Mouse (Mus musculus) lung, adult 2 months (tissue): ENCODE results near the gene Actr5. TPM values are rescaled to one million over a fixed set of nuclear protein-coding genes. Genes with fewer than 3 reads are reported as not detected.

Experiments
- DNase-seq: peaks from one replicate; pipeline ENCODE4 v3.0.0; 2022
- H3K4me1 ChIP-seq: fragments of 200-500 bp; 2 replicates; pipeline ENCODE4 v1.6.1; 2011; ENCODE audit warnings: low read length; ENCODE audit not compliant: control insufficient read depth, insufficient read depth
- H3K4me3 ChIP-seq: fragments of 200-500 bp; replicated peaks from 2 replicates; pipeline ENCODE3; 2011; ENCODE audit warnings: low read depth, mild to moderate bottlenecking, control low read depth, low read length; ENCODE audit errors: extremely low read depth
- CTCF ChIP-seq: fragments of 200-500 bp; IDR thresholded peaks from 2 replicates; pipeline ENCODE4 v1.5.1; 2011; ENCODE audit warnings: mild to moderate bottlenecking, low read length, control low read depth; ENCODE audit not compliant: insufficient read depth
- POLR2A ChIP-seq: fragments of 200-500 bp; IDR thresholded peaks from 2 replicates; pipeline ENCODE4 v1.6.1; 2011; ENCODE audit warnings: low read depth, mild to moderate bottlenecking, control low read depth, low read length, borderline replicate concordance; ENCODE audit errors: extremely low read depth
- WGBS: fragments of 180-500 bp; shearing (Covaris S2); methylation state at CpG from one replicate; pipeline ENCODE4 v1.1.7; 2018; 5-methylcytosine and 5-hydroxymethylcytosine counted together
- polyA plus RNA-seq: library from polyadenylated mRNA; depleted of rRNA; stranded (reverse); fragments of >200 nt; gene quantifications from 2 replicates; pipeline ENCODE4 v1.2.3, GENCODE M21; 2012; rRNA removed

Actr5 gene
- 8.1 and 9.0 TPM in 2 replicates for polyA plus RNA-seq

- TF ChIP-seq POLR2A (peak; percentile 87), CTCF (no peak)
- peak; percentile 92 for DNase-seq
- Histone ChIP-seq H3K4me1 (peaks cover 4% of the 10 kb centered on the region; the same call in 1 of the 2 replicates), H3K4me3 (peak within 1 kb of the TSS; percentile 93)
- WGBS = under 1% methylated on average over 39 of the region's 39 CpGs
Observed at GRCm38 (mm10) chr2:158624718-158625222, at the start of gene Actr5. Actr5 (plus strand) TSS chr2:158624888.

- no peak overlapping the region for H3K4me3 ChIP-seq
- TF ChIP-seq POLR2A (no peak), CTCF (no peak)
- WGBS = 71% methylated on average over 4 of the region's 4 CpGs
- DNase-seq = no peak
- H3K4me1 ChIP-seq = no peaks in the 10 kb centered on the region
Observed at GRCm38 (mm10) chr2:158579979-158580378, 44.7 kb upstream of the Actr5 start.

GRCm38 (mm10) chr2:158584621-158585358 is 39.9 kb upstream of the Actr5 start:
- TF ChIP-seq POLR2A (no peak), CTCF (no peak)
- Histone ChIP-seq H3K4me1 (no peaks in the 10 kb centered on the region), H3K4me3 (no peak overlapping the region)
- 7% methylated on average over 12 of the region's 12 CpGs for whole genome bisulfite sequencing
- DNase-seq = no peak

- WGBS = 52% methylated on average over 8 of the region's 8 CpGs
- no peak for DNase-seq
- Histone ChIP-seq H3K4me3 (no peak overlapping the region), H3K4me1 (no peaks in the 10 kb centered on the region)
- TF ChIP-seq CTCF (no peak), POLR2A (no peak)
Observed at GRCm38 (mm10) chr2:158588524-158589271, 36.0 kb upstream of the Actr5 start.

- TF ChIP-seq CTCF (no peak), POLR2A (no peak)
- no peak overlapping the region for H3K4me3 ChIP-seq
- WGBS = 31% methylated on average over 3 of the region's 3 CpGs
- H3K4me1 ChIP-seq = no peaks in the 10 kb centered on the region
- DNase-seq = no peak
Observed at GRCm38 (mm10) chr2:158590495-158590894, 34.2 kb upstream of the Actr5 start.

GRCm38 (mm10) chr2:158591286-158591685 is 33.4 kb upstream of the Actr5 start:
- DNase-seq = no peak
- WGBS = 42% methylated on average over 5 of the region's 5 CpGs
- no peak overlapping the region for H3K4me3 ChIP-seq
- TF ChIP-seq POLR2A (no peak), CTCF (no peak)
- no peaks in the 10 kb centered on the region for H3K4me1 ChIP-seq

GRCm38 (mm10) chr2:158593371-158593770 is 31.3 kb upstream of the Actr5 start:
- H3K4me1 ChIP-seq = no peaks in the 10 kb centered on the region
- no peak overlapping the region for H3K4me3 ChIP-seq
- WGBS = 68% methylated on average over 4 of the region's 4 CpGs
- DNase-seq = no peak
- TF ChIP-seq POLR2A (no peak), CTCF (no peak)

- no peak overlapping the region for H3K4me3 ChIP-seq
- H3K4me1 ChIP-seq = no peaks in the 10 kb centered on the region
- no peak for DNase-seq
- TF ChIP-seq POLR2A (no peak), CTCF (no peak)
- WGBS = 3% methylated on average over 12 of the region's 12 CpGs
Observed at GRCm38 (mm10) chr2:158595103-158595502, 29.6 kb upstream of the Actr5 start.

- H3K4me1 ChIP-seq = no peaks in the 10 kb centered on the region
- no peak for DNase-seq
- H3K4me3 ChIP-seq = no peak overlapping the region
- 31% methylated on average over 7 of the region's 7 CpGs for WGBS
- no peak for TF ChIP-seq POLR2A
- TF ChIP-seq CTCF = no peak
Observed at GRCm38 (mm10) chr2:158595577-158595976, 29.1 kb upstream of the Actr5 start.
